Mouse (Mus musculus) midbrain, embryonic 11.5 days (tissue): ENCODE data around the gene Gm20498. TPM values are rescaled to one million over a fixed set of nuclear protein-coding genes. Genes with fewer than 3 reads are reported as not detected.
A peak's percentile ranks its signal among the peaks of the same experiment; 100 is the strongest.

Experiments
- ATAC-seq: fragments of 200-750 bp; cut with Nextera tagmentation; 2 replicates; pipeline ENCODE4 v1.8.0; 2017; ENCODE audit warnings: moderate TSS enrichment, moderate library complexity; ENCODE audit not compliant: low FRiP score
- DNase-seq: peaks from one replicate; pipeline ENCODE4 v3.0.0; 2015; ENCODE audit warnings: low spot score; ENCODE audit errors: missing footprints
- H3K27ac ChIP-seq: fragments of 300-500 bp; sonication (generic); 2 replicates; pipeline ENCODE4 v1.5.1; 2014; ENCODE audit warnings: low read depth, low read length
- H3K27me3 ChIP-seq: fragments of 300-500 bp; sonication (generic); 2 replicates; pipeline ENCODE4 v1.6.1; 2014; ENCODE audit warnings: mild to moderate bottlenecking, low read length, moderate library complexity, mixed read lengths; ENCODE audit not compliant: control insufficient read depth, insufficient read depth
- H3K36me3 ChIP-seq: fragments of 300-500 bp; sonication (generic); 2 replicates; pipeline ENCODE4 v1.6.1; 2014; ENCODE audit warnings: mild to moderate bottlenecking, low read length, moderate library complexity, mixed read lengths; ENCODE audit not compliant: control insufficient read depth, insufficient read depth
- H3K4me1 ChIP-seq: fragments of 300-500 bp; sonication (generic); 2 replicates; pipeline ENCODE4 v1.6.1; 2014; ENCODE audit warnings: low read length; ENCODE audit not compliant: control insufficient read depth, insufficient read depth
- H3K4me2 ChIP-seq: fragments of 300-500 bp; sonication (generic); 2 replicates; pipeline ENCODE4 v1.6.1; 2014; ENCODE audit warnings: mild to moderate bottlenecking, moderate library complexity
- H3K4me3 ChIP-seq: fragments of 300-500 bp; sonication (generic); 2 replicates; pipeline ENCODE4 v1.5.1; 2014; ENCODE audit warnings: low read depth, low read length
- H3K9ac ChIP-seq: fragments of 300-500 bp; sonication (generic); 2 replicates; pipeline ENCODE4 v1.6.1; 2014; ENCODE audit warnings: low read length
- H3K9me3 ChIP-seq: fragments of 300-500 bp; sonication (generic); 2 replicates; pipeline ENCODE4 v1.6.1; 2016; ENCODE audit warnings: low read length; ENCODE audit not compliant: control insufficient read depth
- WGBS: fragments of 180-500 bp; shearing (Covaris S2); extraction: QIAGEN DNeasy Blood & Tissue Kit; methylation state at CpG from one replicate; pipeline ENCODE4 v1.1.7; 2014; 5-methylcytosine and 5-hydroxymethylcytosine counted together
- polyA plus RNA-seq: library from polyadenylated mRNA; unstranded; fragments of >200 nt; fragmentation: Nextera tagmentation; extraction: Ambion mirVana; gene quantifications from 2 replicates; pipeline ENCODE4 v1.2.1, GENCODE M21; 2014

Gm20498 gene
- polyA plus RNA-seq, 1 experiment from 2014 or later, result 34.5 TPM

DNA sequence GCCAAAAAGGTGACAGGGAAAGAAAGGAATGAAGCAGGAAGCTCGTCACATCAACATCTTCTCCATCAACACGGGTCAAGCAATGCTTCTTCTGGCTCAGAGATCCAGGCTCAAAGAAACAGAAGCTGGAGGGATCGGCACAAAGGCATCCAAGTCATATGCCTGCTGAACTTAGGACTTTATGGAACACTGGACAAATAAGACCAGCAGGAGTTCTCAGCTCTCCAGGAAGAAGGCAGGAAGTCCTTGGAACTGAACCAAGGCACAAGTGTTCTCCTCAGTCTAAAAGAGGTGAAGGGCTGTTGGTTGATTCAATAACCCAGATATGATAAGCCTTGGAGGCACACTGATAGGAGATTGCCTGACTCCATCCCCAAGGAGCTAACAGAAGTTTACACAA lies 207.7 kb downstream of the Gm20498 start:
- Histone ChIP-seq H3K9ac (no peak overlapping the region), H3K9me3 (no peaks in the 10 kb centered on the region)
- 83% methylated on average over 3 of the region's 3 CpGs for WGBS

GRCm38 (mm10) chr12:81324116-81324515 lies 208.6 kb downstream of the Gm20498 start:
- DNase-seq (no peak), ATAC-seq (no peak)
- H3K4me1 ChIP-seq, result peaks cover 2% of the 10 kb centered on the region; the same call in 1 of the 2 replicates
- 93% methylated on average over 3 of the region's 3 CpGs for WGBS
- no peaks in the 10 kb centered on the region for H3K27me3 ChIP-seq
- H3K9me3 ChIP-seq, result no peaks in the 10 kb centered on the region
- H3K4me2 ChIP-seq, result no peak overlapping the region
- no peaks in the 10 kb centered on the region for H3K36me3 ChIP-seq
- no peak overlapping the region for H3K27ac ChIP-seq
- no peak overlapping the region for H3K9ac ChIP-seq
- H3K4me3 ChIP-seq, result no peak overlapping the region

More for the DNA sequence above, 207.7 kb downstream of the Gm20498 start:
- Histone ChIP-seq H3K27ac (no peak overlapping the region), H3K36me3 (no peaks in the 10 kb centered on the region), H3K27me3 (no peaks in the 10 kb centered on the region), H3K4me3 (no peak overlapping the region), H3K4me2 (no peak overlapping the region), H3K4me1 (peaks cover 2% of the 10 kb centered on the region; the same call in 1 of the 2 replicates)
- ATAC-seq (no peak), DNase-seq (no peak)

GRCm38 (mm10) chr12:81321021-81321420 lies 211.7 kb downstream of the Gm20498 start:
- Histone ChIP-seq H3K27ac (no peak overlapping the region), H3K9me3 (no peaks in the 10 kb centered on the region), H3K4me2 (no peak overlapping the region), H3K9ac (no peak overlapping the region), H3K4me3 (no peak overlapping the region), H3K4me1 (peaks cover 5% of the 10 kb centered on the region), H3K27me3 (no peaks in the 10 kb centered on the region), H3K36me3 (no peaks in the 10 kb centered on the region)
- ATAC-seq (no peak), DNase-seq (peak; percentile 37)
- WGBS, result 82% methylated on average over 1 of the region's 1 CpGs

GRCm38 (mm10) chr12:81317811-81318210 lies 214.9 kb downstream of the Gm20498 start:
- Histone ChIP-seq H3K27me3 (no peaks in the 10 kb centered on the region), H3K9me3 (no peaks in the 10 kb centered on the region), H3K9ac (no peak overlapping the region), H3K36me3 (no peaks in the 10 kb centered on the region), H3K27ac (no peak overlapping the region), H3K4me1 (peaks cover 5% of the 10 kb centered on the region), H3K4me2 (no peak overlapping the region), H3K4me3 (no peak overlapping the region)
- WGBS, result 10% methylated on average over 2 of the region's 2 CpGs
- DNase-seq, result no peak
- no peak for ATAC-seq

- H3K27me3 ChIP-seq, result no peaks in the 10 kb centered on the region
- no peak overlapping the region for H3K4me3 ChIP-seq
- no peaks in the 10 kb centered on the region for H3K9me3 ChIP-seq
- H3K9ac ChIP-seq, result no peak overlapping the region
- DNase-seq, result peak; percentile 68
- no peaks in the 10 kb centered on the region for H3K36me3 ChIP-seq
- peaks cover 5% of the 10 kb centered on the region for H3K4me1 ChIP-seq
- H3K4me2 ChIP-seq, result no peak overlapping the region
- ATAC-seq, result no peak
- no peak overlapping the region for H3K27ac ChIP-seq
- 92% methylated on average over 5 of the region's 5 CpGs for WGBS
Measured at GRCm38 (mm10) chr12:81315953-81316352, 216.8 kb downstream of the Gm20498 start.

Other genes starting within 250 kb of the Gm20498 start
- gene Slc8a3, start 199.7 kb downstream of the Gm20498 start, polyA plus RNA-seq, result 0.98 and 1.1 TPM in 2 replicates
- gene Gm4787, start 153.4 kb downstream of the Gm20498 start, polyA plus RNA-seq, result 0.21 and 0.33 TPM in 2 replicates
- gene Adam4, start 111.0 kb downstream of the Gm20498 start, polyA plus RNA-seq, result 0.46 and 0.56 TPM in 2 replicates
- gene Cox16, start 47.8 kb downstream of the Gm20498 start, polyA plus RNA-seq, result 140 and 159 TPM in 2 replicates
- gene Synj2bp, start within 50 bp of the Gm20498 start, polyA plus RNA-seq, result 35.7 and 36.5 TPM in 2 replicates
- 0.16 and 0.22 TPM in 2 replicates for gene Adam21, start 35.6 kb upstream of the Gm20498 start, polyA plus RNA-seq
- 80.7 and 89.0 TPM in 2 replicates for gene Med6, start 62.1 kb upstream of the Gm20498 start, polyA plus RNA-seq
- 2.0 TPM in 2 replicates for gene Ttc9, start 98.3 kb upstream of the Gm20498 start, polyA plus RNA-seq
- 1.9 and 2.2 TPM in 2 replicates for gene Map3k9, start 248.3 kb upstream of the Gm20498 start, polyA plus RNA-seq